Mouse (Mus musculus) liver, embryonic 14.5 days (tissue): ENCODE data around the gene Sap30l. TPM values are rescaled to one million over a fixed set of nuclear protein-coding genes. Genes with fewer than 3 reads are reported as not detected.

Experiments
- ATAC-seq: fragments of 200-750 bp; cut with Nextera tagmentation; 2 replicates; pipeline ENCODE4 v1.8.0; 2017; ENCODE audit warnings: moderate number of reproducible peaks, mild to moderate bottlenecking, moderate library complexity; ENCODE audit not compliant: insufficient read depth
- DNase-seq, 3 experiments: peaks; one replicate each; pipeline ENCODE4 v3.0.0-alpha.2; 2012 to 2013; ENCODE audit warnings: low read depth in 3 of 3, low spot score in 3 of 3
- H3K27ac ChIP-seq: fragments of 300-500 bp; sonication (generic); 2 replicates; pipeline ENCODE4 v1.5.1; 2014; ENCODE audit warnings: moderate library complexity, mild to moderate bottlenecking, control low read depth, inconsistent platforms
- H3K27me3 ChIP-seq: fragments of 300-500 bp; sonication (generic); 2 replicates; pipeline ENCODE4 v1.6.1; 2014; ENCODE audit warnings: mild to moderate bottlenecking, low read length, moderate library complexity; ENCODE audit not compliant: control insufficient read depth, insufficient read depth
- H3K36me3 ChIP-seq: fragments of 300-500 bp; sonication (generic); replicated peaks from 2 replicates; pipeline ENCODE4 v1.6.1; 2014; ENCODE audit warnings: low read depth; ENCODE audit not compliant: control insufficient read depth, insufficient read depth
- H3K4me1 ChIP-seq, 2 experiments: fragments of 200-500 bp in 1 of 2; fragments of 300-500 bp in 1 of 2; sonication (generic) in 1 of 2; replicated peaks; 2 replicates each; pipeline ENCODE4 v1.6.1; 2012 to 2014; ENCODE audit warnings: antibody characterized with exemption in 1 of 2, inconsistent platforms in 1 of 2, low read length in 1 of 2; ENCODE audit not compliant: control insufficient read depth in 2 of 2, insufficient read depth in 2 of 2
- H3K4me2 ChIP-seq: fragments of 300-500 bp; sonication (generic); 2 replicates; pipeline ENCODE4 v1.6.1; 2014; ENCODE audit warnings: low read depth, mild to moderate bottlenecking, control low read depth, moderate library complexity
- H3K4me3 ChIP-seq, 2 experiments: fragments of 200-500 bp in 1 of 2; fragments of 300-500 bp in 1 of 2; sonication (generic) in 1 of 2; 2 replicates each; pipeline ENCODE4 v1.5.1; 2012 to 2014; ENCODE audit warnings: low read depth in 2 of 2, low read length in 2 of 2, mild to moderate bottlenecking in 2 of 2, control low read depth in 1 of 2, inconsistent platforms in 1 of 2, moderate library complexity in 1 of 2; ENCODE audit not compliant: insufficient read depth in 1 of 2
- H3K9ac ChIP-seq: fragments of 300-500 bp; sonication (generic); replicated peaks from 2 replicates; pipeline ENCODE4 v1.6.1; 2014; ENCODE audit warnings: mild to moderate bottlenecking, control low read depth, moderate library complexity
- H3K9me3 ChIP-seq: fragments of 300-500 bp; sonication (generic); 2 replicates; pipeline ENCODE4 v1.6.1; 2016; ENCODE audit warnings: low read length, mixed read lengths; ENCODE audit not compliant: control insufficient read depth
- CTCF ChIP-seq: IDR thresholded peaks from 2 replicates; pipeline ENCODE4 v1.5.1; 2016; ENCODE audit warnings: antibody characterized with exemption, low read depth, control low read depth
- EP300 ChIP-seq: IDR thresholded peaks from 2 replicates; pipeline ENCODE4 v1.6.1; 2016; ENCODE audit warnings: antibody characterized with exemption, low read depth
- WGBS: fragments of 180-500 bp; shearing (Covaris S2); extraction: QIAGEN DNeasy Blood & Tissue Kit; methylation state at CpG from one replicate; pipeline ENCODE4 v1.1.7; 2014; ENCODE audit not compliant: insufficient replicate concordance; 5-methylcytosine and 5-hydroxymethylcytosine counted together
- polyA plus RNA-seq, 2 experiments: library from polyadenylated mRNA; depleted of rRNA in 1 of 2; stranded (reverse) in 1 of 2; unstranded in 1 of 2; fragments of >200 nt; fragmentation: Nextera tagmentation in 1 of 2; extraction: Ambion mirVana in 1 of 2; gene quantifications; 2 replicates each; pipeline versions ENCODE4 v1.2.1 to v1.2.3; 2012 to 2014

The Sap30l gene
- polyA plus RNA-seq, 2 experiments: 4.0 to 6.6 TPM

- no peaks in the 10 kb centered on the region for H3K4me1 ChIP-seq
These were observed 33.9 kb downstream of the Sap30l start for GRCm38 (mm10) chr11:57835331-57835730.

GRCm38 (mm10) chr11:57835931-57836330, 34.5 kb downstream of the Sap30l start:
- Histone ChIP-seq H3K27me3 (peaks cover 97% of the 10 kb centered on the region), H3K4me3 (no peak overlapping the region), H3K9me3 (no peaks in the 10 kb centered on the region), H3K27ac (no peak overlapping the region), H3K9ac (no peak overlapping the region), H3K36me3 (no peaks in the 10 kb centered on the region), H3K4me1 (no peaks in the 10 kb centered on the region), H3K4me2 (no peak overlapping the region)
- no peak for ATAC-seq
- no peak for DNase-seq
- TF ChIP-seq CTCF (no peak), EP300 (no peak)
- 9% methylated on average over 3 of the region's 3 CpGs for WGBS

More at GRCm38 (mm10) chr11:57835331-57835730, 33.9 kb downstream of the Sap30l start:
- H3K27me3 ChIP-seq: peaks cover 97% of the 10 kb centered on the region
- no peaks in the 10 kb centered on the region for H3K9me3 ChIP-seq
- no peak overlapping the region for H3K4me3 ChIP-seq
- no peak overlapping the region for H3K9ac ChIP-seq
- H3K36me3 ChIP-seq: no peaks in the 10 kb centered on the region
- ATAC-seq: no peak
- 18% methylated on average over 2 of the region's 2 CpGs for WGBS
- DNase-seq: no peak
- no peak overlapping the region for H3K4me2 ChIP-seq
- TF ChIP-seq CTCF (no peak), EP300 (no peak)
- no peak overlapping the region for H3K27ac ChIP-seq

- Histone ChIP-seq H3K9me3 (no peaks in the 10 kb centered on the region), H3K27me3 (peaks cover 96% of the 10 kb centered on the region), H3K36me3 (no peaks in the 10 kb centered on the region), H3K27ac (no peak overlapping the region), H3K4me3 (no peak overlapping the region), H3K4me2 (no peak overlapping the region), H3K9ac (no peak overlapping the region), H3K4me1 (no peaks in the 10 kb centered on the region)
- 4% methylated on average over 9 of the region's 9 CpGs for WGBS
- no peak for DNase-seq
- ATAC-seq: no peak
- no peak for TF ChIP-seq CTCF
- no peak for TF ChIP-seq EP300
These were observed 35.0 kb downstream of the Sap30l start for GRCm38 (mm10) chr11:57836401-57836800.

- H3K9ac ChIP-seq: no peak overlapping the region
- no peaks in the 10 kb centered on the region for H3K9me3 ChIP-seq
- no peak for ATAC-seq
- no peak overlapping the region for H3K4me2 ChIP-seq
- no peak overlapping the region for H3K27ac ChIP-seq
- DNase-seq: no peak
- TF ChIP-seq CTCF: no peak
- TF ChIP-seq EP300: no peak
- H3K36me3 ChIP-seq: no peaks in the 10 kb centered on the region
- peaks cover 90% of the 10 kb centered on the region for H3K27me3 ChIP-seq
- H3K4me3 ChIP-seq: no peak overlapping the region
- WGBS: 2% methylated on average over 38 of the region's 38 CpGs
- H3K4me1 ChIP-seq: no peaks in the 10 kb centered on the region
These were observed 35.6 kb downstream of the Sap30l start for GRCm38 (mm10) chr11:57836872-57837680.

GRCm38 (mm10) chr11:57837861-57838680, 36.6 kb downstream of the Sap30l start:
- Histone ChIP-seq H3K27ac (no peak overlapping the region), H3K36me3 (no peaks in the 10 kb centered on the region), H3K9ac (no peak overlapping the region), H3K4me2 (no peak overlapping the region), H3K9me3 (no peaks in the 10 kb centered on the region), H3K27me3 (peaks cover 83% of the 10 kb centered on the region), H3K4me1 (no peaks in the 10 kb centered on the region), H3K4me3 (no peak overlapping the region)
- no peak for DNase-seq
- no peak for ATAC-seq
- no peak for TF ChIP-seq EP300
- TF ChIP-seq CTCF: no peak
- whole genome bisulfite sequencing: 10% methylated on average over 22 of the region's 22 CpGs
